Mouse (Mus musculus) ES-E14 (cell line): ENCODE results near the gene Crygb.

Experiments used
- HCFC1 ChIP-seq: IDR thresholded peaks from 2 replicates; pipeline ENCODE4 v1.6.1; 2012; ENCODE audit warnings: low read length, inconsistent platforms, borderline replicate concordance; ENCODE audit not compliant: insufficient read depth
- MAFK ChIP-seq: IDR thresholded peaks from 2 replicates; pipeline ENCODE4 v1.6.1; 2014; ENCODE audit warnings: mild to moderate bottlenecking, low read depth, low read length, inconsistent platforms; ENCODE audit not compliant: insufficient read depth
- ZNF384 ChIP-seq: IDR thresholded peaks from 2 replicates; pipeline ENCODE4 v1.6.1; 2012; ENCODE audit warnings: low read depth, low read length, inconsistent platforms

DNA sequence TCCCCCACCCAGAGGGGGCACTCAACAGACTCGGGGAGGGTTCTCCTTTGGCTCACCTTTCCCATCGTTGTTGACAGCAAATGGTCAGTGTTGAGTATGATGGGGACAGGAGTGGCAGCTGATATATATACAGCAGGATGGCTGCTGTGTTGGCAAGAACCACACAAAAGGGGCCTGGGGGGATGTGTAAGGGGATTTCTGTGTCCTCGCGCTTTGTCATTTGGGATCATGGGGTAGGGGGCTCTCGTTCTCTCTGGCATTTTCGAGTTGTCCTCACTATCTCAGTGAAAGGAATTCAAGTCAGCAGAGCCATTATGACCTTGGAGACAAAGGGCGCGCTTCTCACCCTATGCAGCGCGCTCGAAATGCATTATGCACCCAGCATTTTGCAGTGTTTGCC, 21.2 kb upstream of the Crygb start, which contains the start of gene Cryga:
- TF ChIP-seq ZNF384 (no peak), HCFC1 (no peak), MAFK (no peak)
